Mouse (Mus musculus) CD8-positive naive resting alpha-beta T cell, adult 2 months (primary cell): Measurements from ENCODE around the gene Tet1.
"Not testable (repeated sequence)": the region's sequence is repeated elsewhere in the genome, so short reads cannot be mapped to it uniquely, and the experiment has no call there.

ENCODE experiments used
- DNase-seq, 2 experiments: peaks; one replicate each; pipeline ENCODE4 v3.0.0; 2022; ENCODE audit warnings: low read depth in 2 of 2, low spot score in 2 of 2

Tet1 gene

GRCm38 (mm10) chr10:62781776-62782175 lies 127.0 kb downstream of the Tet1 start:
- not testable (repeated sequence) for DNase-seq
